Mouse (Mus musculus) myocyte (in vitro differentiated cells): ENCODE measurements at regions not wholly inside any gene's neighbourhood (a gene's known extent, or its start where the extent isn't known, plus 50 kb on each side); places are given as distances from the start of the nearest gene placed in this dataset.

Experiments
- CEBPB ChIP-seq: IDR thresholded peaks from 2 replicates; pipeline ENCODE4 v1.6.1; 2011; ENCODE audit warnings: mild to moderate bottlenecking, moderate library complexity; ENCODE audit not compliant: poor library complexity, insufficient read depth, severe bottlenecking
- E2F4 ChIP-seq: IDR thresholded peaks from one replicate; pipeline ENCODE4 v1.6.1; 2011; ENCODE audit warnings: mild to moderate bottlenecking, control low read depth, moderate library complexity; ENCODE audit not compliant: insufficient read depth
- MAX ChIP-seq: IDR thresholded peaks from one replicate; pipeline ENCODE4 v1.6.1; 2011; ENCODE audit warnings: low read depth, mild to moderate bottlenecking, control low read depth
- MYOD1 ChIP-seq, 3 experiments: IDR thresholded peaks; one replicate each; pipeline ENCODE4 v1.6.1; 2011; ENCODE audit warnings: control low read depth in 2 of 3, low read depth in 2 of 3, mild to moderate bottlenecking in 2 of 3, moderate library complexity in 1 of 3; ENCODE audit not compliant: insufficient read length in 2 of 3, control insufficient read depth in 1 of 3
- MYOG ChIP-seq, 3 experiments: IDR thresholded peaks; one replicate each; pipeline ENCODE4 v1.6.1; 2011; ENCODE audit warnings: control low read depth in 2 of 3, low read depth in 2 of 3, mild to moderate bottlenecking in 2 of 3; ENCODE audit not compliant: insufficient read length in 2 of 3, control insufficient read depth in 1 of 3, insufficient read depth in 1 of 3
- POLR2A ChIP-seq: IDR thresholded peaks from one replicate; pipeline ENCODE4 v1.6.1; 2011; ENCODE audit warnings: low read depth, mild to moderate bottlenecking, control low read depth, moderate library complexity; ENCODE audit not compliant: insufficient read length
- POLR2AphosphoS2 ChIP-seq: IDR thresholded peaks from one replicate; pipeline ENCODE4 v1.6.1; 2011; ENCODE audit warnings: low read depth, control low read depth; ENCODE audit not compliant: insufficient read length
- TCF12 ChIP-seq: IDR thresholded peaks from one replicate; pipeline ENCODE4 v1.6.1; 2011; ENCODE audit warnings: mild to moderate bottlenecking, control low read depth; ENCODE audit not compliant: poor library complexity, insufficient read depth, severe bottlenecking
- TCF3 ChIP-seq: IDR thresholded peaks from one replicate; pipeline ENCODE4 v1.6.1; 2011; ENCODE audit warnings: low read depth, control low read depth; ENCODE audit not compliant: insufficient read length
- USF1 ChIP-seq: IDR thresholded peaks from one replicate; pipeline ENCODE4 v1.6.1; 2011; ENCODE audit warnings: low read depth, mild to moderate bottlenecking, control low read depth, moderate library complexity

DNA sequence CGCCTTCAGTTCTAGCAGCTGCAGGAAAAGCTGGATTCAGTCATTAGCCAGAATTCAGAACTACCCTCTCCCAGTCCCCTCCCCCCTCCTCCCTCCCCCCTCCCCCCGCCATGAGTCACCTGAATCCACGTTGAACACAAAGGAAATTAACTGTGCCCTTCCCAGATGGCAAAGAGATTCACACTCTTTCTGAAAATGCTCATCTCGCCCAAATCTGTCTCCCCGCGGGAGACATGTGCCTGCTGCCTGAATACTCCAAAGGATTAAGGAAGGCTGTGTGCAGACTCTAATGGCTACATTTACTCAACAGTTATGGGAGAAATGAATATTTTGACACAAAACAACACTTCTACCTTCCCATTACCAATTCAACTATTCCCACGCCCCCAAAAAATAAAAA, 356.9 kb upstream of the Jmjd1c start:
- TF ChIP-seq POLR2A (no peak), E2F4 (no peak), TCF12 (no peak), USF1 (no peak), CEBPB (no peak), MYOD1 (IDR thresholded peaks at IDR 0.05; ENCODE audit: control insufficient read depth in 1 of 3, insufficient read length in 2 of 3, low read depth in 2 of 3) (no peak), TCF3 (no peak), MAX (no peak), MYOG (IDR thresholded peaks at IDR 0.05; ENCODE audit: control insufficient read depth in 1 of 3, insufficient read depth in 1 of 3, insufficient read length in 2 of 3, low read depth in 2 of 3) (no peak), POLR2AphosphoS2 (no peak)
